Mouse (Mus musculus): ENCODE measurements around the gene Vmn1r209. TPM values are rescaled to one million over a fixed set of nuclear protein-coding genes. Genes with fewer than 3 reads are reported as not detected.
"Not testable (repeated sequence)": the region's sequence is repeated elsewhere in the genome, so short reads cannot be mapped to it uniquely, and the experiment has no call there.

Vmn1r209 gene
- not detected for total RNA-seq (2021)
- long read RNA-seq, experiment 1: 0 reads
- long read RNA-seq, experiment 2: 0 reads

GRCm38 (mm10) chr13:22809582-22809981, at the start of gene Vmn1r209:
Gene Vmn1r209 (minus strand): TSS chr13:22809682.
- not testable (repeated sequence) for DNase-seq

- no peak for DNase-seq
Measured at GRCm38 (mm10) chr13:22857461-22857860, 48.0 kb upstream of the Vmn1r209 start, which contains the start of gene Vmn1r211. Gene Vmn1r211 (minus strand): TSS chr13:22857561.

DNA sequence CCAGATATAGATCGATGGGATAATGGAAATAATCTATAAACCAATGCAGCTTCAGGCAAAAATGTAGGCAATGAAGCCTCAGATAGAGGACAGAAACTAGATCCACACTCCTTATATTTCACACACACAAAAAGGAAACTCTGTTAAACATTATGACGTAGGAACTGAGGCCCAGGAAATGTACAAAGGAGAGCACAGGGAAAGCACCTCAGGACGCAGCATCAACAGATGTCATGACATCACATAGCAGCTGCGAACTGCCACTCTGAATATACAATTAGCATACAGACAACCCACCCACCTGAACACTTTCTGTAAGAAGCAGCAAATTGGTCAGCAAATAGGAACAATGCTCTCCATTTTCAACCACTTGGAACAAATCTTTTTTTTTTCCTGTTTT, 45.3 kb upstream of the Vmn1r209 start:
- DNase-seq: no peak

DNA sequence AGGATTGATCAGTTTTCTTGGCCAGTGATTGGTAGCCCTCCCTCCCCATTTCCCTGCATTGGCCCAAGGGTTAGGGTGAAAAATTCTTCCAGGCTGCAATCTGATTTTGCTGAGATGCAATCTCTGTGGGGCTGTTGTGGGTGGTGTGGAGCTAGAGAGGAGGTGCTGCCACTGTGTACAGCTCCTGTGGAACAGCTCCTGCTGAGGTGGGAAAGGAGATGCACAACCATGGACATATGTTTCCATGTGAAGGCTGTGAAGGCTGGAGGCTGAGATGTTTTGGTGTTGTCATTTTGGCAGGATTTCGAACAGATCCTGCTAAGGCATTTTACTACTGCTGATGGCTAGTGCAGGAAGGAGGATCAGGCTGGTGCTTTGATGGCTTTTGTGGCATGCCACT, 37.3 kb upstream of the Vmn1r209 start:
- DNase-seq: no peak

DNA sequence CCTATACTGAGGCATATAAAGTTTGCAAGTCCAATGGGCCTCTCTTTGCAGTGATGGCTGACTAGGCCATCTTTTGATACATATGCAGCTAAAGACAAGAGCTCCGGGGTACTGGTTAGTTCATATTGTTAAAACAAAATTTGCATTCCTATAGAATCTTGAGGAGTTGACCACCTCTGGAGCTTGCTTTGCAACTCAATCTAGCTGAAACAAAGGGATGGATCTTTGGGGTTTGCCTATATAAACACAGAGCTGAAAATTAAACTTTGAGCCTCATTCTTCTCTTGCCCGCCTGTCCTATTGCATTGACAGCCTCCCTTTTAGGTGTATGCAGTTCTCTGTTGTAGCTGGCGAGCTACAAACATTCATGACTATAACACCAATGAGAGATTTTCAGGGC, 34.8 kb upstream of the Vmn1r209 start:
- not testable (repeated sequence) for DNase-seq

- no peak for DNase-seq
Measured at GRCm38 (mm10) chr13:22831248-22831647, 21.8 kb upstream of the Vmn1r209 start, which contains the start of gene Vmn1r210. Gene Vmn1r210 (minus strand): TSS chr13:22831348.

GRCm38 (mm10) chr13:22829395-22829794, 19.9 kb upstream of the Vmn1r209 start:
- not testable (repeated sequence) for DNase-seq

DNA sequence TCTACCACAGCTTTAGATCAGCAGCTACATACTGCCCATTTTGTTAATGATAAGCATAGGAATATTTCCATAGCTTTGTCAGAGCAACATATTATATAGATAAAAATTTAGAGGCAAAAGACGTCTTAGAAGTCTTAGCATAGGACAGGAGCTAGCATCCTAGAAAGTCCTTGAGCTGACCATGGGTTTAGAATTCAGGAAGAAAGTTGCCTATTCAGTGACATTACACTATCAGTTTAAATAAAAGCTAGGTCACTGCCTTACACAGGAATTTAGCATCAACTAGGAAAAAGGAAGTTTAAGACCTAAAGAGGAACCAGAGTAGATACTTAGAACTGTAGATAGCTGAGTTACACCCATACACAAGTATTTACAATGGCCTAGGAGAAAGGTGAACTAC, 12.1 kb upstream of the Vmn1r209 start:
- not testable (repeated sequence) for DNase-seq

DNA sequence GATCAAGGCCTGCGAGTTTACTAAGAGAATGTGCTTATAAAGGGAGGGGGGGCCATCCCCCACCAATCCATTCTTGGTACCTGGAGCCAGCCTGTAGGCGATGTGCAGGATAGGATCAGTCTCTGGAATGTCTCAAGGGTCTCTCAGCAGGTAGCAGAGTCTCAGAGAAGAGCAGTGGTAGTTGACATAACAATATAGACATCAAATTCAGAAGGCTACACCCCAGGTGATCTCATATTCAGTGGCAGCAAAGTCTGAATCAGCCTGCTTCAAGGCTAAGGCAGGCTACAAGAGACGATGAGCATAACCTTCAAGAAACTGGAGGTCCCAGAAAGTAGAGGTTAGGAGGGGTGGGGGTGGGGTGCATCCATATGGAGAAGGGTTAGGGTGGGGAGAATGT, 21.4 kb downstream of the Vmn1r209 start:
- not testable (repeated sequence) for DNase-seq

DNA sequence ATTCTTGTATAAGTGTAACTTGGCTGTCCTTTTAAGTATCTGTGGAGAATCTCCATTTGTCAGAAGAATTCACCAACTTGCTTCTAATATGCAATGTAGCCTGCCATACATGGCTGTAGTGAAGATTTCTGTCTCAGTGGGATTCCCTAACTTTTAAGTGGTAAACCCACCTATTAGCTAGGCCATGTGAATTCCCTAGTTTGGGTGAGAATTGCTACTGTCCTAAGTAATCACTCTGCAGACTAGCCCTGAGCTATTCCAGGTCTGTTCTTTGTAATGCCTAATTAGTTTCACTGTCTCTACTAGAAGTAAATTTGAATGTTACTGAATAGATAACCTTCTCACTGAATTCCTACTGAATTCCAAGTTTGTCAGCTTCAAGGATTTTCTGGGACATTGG, 25.3 kb downstream of the Vmn1r209 start:
- not testable (repeated sequence) for DNase-seq

GRCm38 (mm10) chr13:22777300-22777699, 32.2 kb downstream of the Vmn1r209 start, which contains the start of gene Vmn1r208:
Gene Vmn1r208 (minus strand): TSS chr13:22777400.
- DNase-seq: not testable (repeated sequence)

DNA sequence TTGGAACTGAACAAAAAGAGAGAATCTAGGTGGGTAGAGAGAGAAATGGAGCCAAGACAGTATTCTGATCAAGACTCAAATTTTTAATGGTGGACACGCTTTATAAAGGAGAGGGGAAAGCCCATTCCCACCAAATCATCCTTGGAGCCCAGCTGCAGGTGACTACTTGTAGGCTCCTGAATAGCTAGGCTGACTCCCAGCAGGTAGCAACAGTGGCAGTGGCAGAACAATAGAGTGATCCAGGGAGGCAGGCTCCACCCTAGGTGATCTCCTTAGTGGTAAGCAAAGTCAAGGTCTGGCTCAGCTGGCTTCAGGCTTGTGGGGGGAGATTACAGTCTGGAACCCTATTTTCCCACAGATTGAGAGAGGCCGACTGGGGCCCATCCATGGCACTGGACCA, 37.9 kb downstream of the Vmn1r209 start:
- DNase-seq: not testable (repeated sequence)

Other genes with a start within 250 kb of the Vmn1r209 start
- not detected for gene Vmn1r205, start 216.7 kb downstream of the Vmn1r209 start, total RNA-seq (2021)
- not detected for gene Vmn1r206, start 185.4 kb downstream of the Vmn1r209 start, total RNA-seq (2021)
- not detected for gene Vmn1r207-ps, start 80.1 kb downstream of the Vmn1r209 start, total RNA-seq (2021)
- not detected for gene Vmn1r208, start 32.3 kb downstream of the Vmn1r209 start, total RNA-seq (2021)
- not detected for gene Vmn1r210, start 21.7 kb upstream of the Vmn1r209 start, total RNA-seq (2021)
- gene Vmn1r211, start 47.9 kb upstream of the Vmn1r209 start, total RNA-seq (2021): not detected
- not detected for gene Vmn1r212, start 74.5 kb upstream of the Vmn1r209 start, total RNA-seq (2021)
- gene Vmn1r213, start 198.0 kb upstream of the Vmn1r209 start, total RNA-seq (2021): not detected
- not detected for gene Vmn1r214, start 220.7 kb upstream of the Vmn1r209 start, total RNA-seq (2021)